Mouse (Mus musculus) liver, embryonic 11.5 days (tissue): ENCODE measurements around the gene Ubl7. TPM values are rescaled to one million over a fixed set of nuclear protein-coding genes. Genes with fewer than 3 reads are reported as not detected.

Experiments
- ATAC-seq: fragments of 200-750 bp; cut with Nextera tagmentation; replicated peaks from 2 replicates; pipeline ENCODE4 v1.8.0; 2017; ENCODE audit warnings: moderate number of reproducible peaks, mild to moderate bottlenecking, moderate TSS enrichment, moderate library complexity; ENCODE audit not compliant: low FRiP score
- DNase-seq: peaks from one replicate; pipeline ENCODE4 v3.0.0-alpha.2; 2017; ENCODE audit warnings: low spot score
- H3K27ac ChIP-seq: fragments of 300-500 bp; sonication (generic); 2 replicates; pipeline ENCODE4 v1.5.1; 2014; ENCODE audit warnings: mild to moderate bottlenecking, low read depth, low read length, control low read depth
- H3K27me3 ChIP-seq: fragments of 300-500 bp; sonication (generic); replicated peaks from 2 replicates; pipeline ENCODE4 v1.6.1; 2014; ENCODE audit warnings: low read length, mixed read lengths; ENCODE audit not compliant: control insufficient read depth, insufficient read depth
- H3K36me3 ChIP-seq: fragments of 300-500 bp; sonication (generic); 2 replicates; pipeline ENCODE4 v1.6.1; 2014; ENCODE audit warnings: mild to moderate bottlenecking, low read length, moderate library complexity, mixed read lengths; ENCODE audit not compliant: control insufficient read depth, insufficient read depth
- H3K4me1 ChIP-seq: fragments of 300-500 bp; sonication (generic); replicated peaks from 2 replicates; pipeline ENCODE4 v1.6.1; 2014; ENCODE audit warnings: low read length, mixed read lengths; ENCODE audit not compliant: control insufficient read depth, insufficient read depth
- H3K4me2 ChIP-seq: fragments of 300-500 bp; sonication (generic); 2 replicates; pipeline ENCODE4 v1.6.1; 2014; ENCODE audit warnings: mild to moderate bottlenecking, control low read depth, moderate library complexity
- H3K4me3 ChIP-seq: fragments of 300-500 bp; sonication (generic); 2 replicates; pipeline ENCODE4 v1.5.1; 2014; ENCODE audit warnings: low read depth, low read length, control low read depth
- H3K9ac ChIP-seq: fragments of 300-500 bp; sonication (generic); 2 replicates; pipeline ENCODE4 v1.6.1; 2014; ENCODE audit warnings: low read depth, low read length, control low read depth
- H3K9me3 ChIP-seq: fragments of 300-500 bp; sonication (generic); 2 replicates; pipeline ENCODE4 v1.6.1; 2016; ENCODE audit warnings: low read length, inconsistent platforms, mixed read lengths; ENCODE audit not compliant: control insufficient read depth
- WGBS: fragments of 180-500 bp; shearing (Covaris S2); extraction: QIAGEN DNeasy Blood & Tissue Kit; methylation state at CpG from one replicate; pipeline ENCODE4 v1.1.7; 2014; 5-methylcytosine and 5-hydroxymethylcytosine counted together
- polyA plus RNA-seq: library from polyadenylated mRNA; unstranded; fragments of >200 nt; fragmentation: Nextera tagmentation; extraction: Ambion mirVana; gene quantifications from 2 replicates; pipeline ENCODE4 v1.2.1, GENCODE M21; 2014

Ubl7 gene
- polyA plus RNA-seq, 1 experiment from 2014 or later, result 92.3 TPM

GRCm38 (mm10) chr9:57947381-57948030 is 36.7 kb downstream of the Ubl7 start:
- H3K4me3 ChIP-seq, result no peak overlapping the region
- ATAC-seq (no peak), DNase-seq (no peak)
- 58% methylated on average over 7 of the region's 7 CpGs for WGBS
- H3K4me1 ChIP-seq, result no peaks in the 10 kb centered on the region; the same call in 1 of the 2 replicates
- H3K4me2 ChIP-seq, result no peak overlapping the region
- H3K27ac ChIP-seq, result no peak overlapping the region
- peaks cover 39% of the 10 kb centered on the region for H3K27me3 ChIP-seq
- H3K9ac ChIP-seq, result no peak overlapping the region
- H3K36me3 ChIP-seq, result no peaks in the 10 kb centered on the region
- no peaks in the 10 kb centered on the region for H3K9me3 ChIP-seq

- Histone ChIP-seq H3K4me3 (no peak overlapping the region), H3K36me3 (no peaks in the 10 kb centered on the region), H3K27me3 (peaks cover 30% of the 10 kb centered on the region), H3K9me3 (no peaks in the 10 kb centered on the region), H3K4me2 (no peak overlapping the region), H3K27ac (no peak overlapping the region), H3K9ac (no peak overlapping the region), H3K4me1 (peaks cover under 1% of the 10 kb centered on the region; the same call in 1 of the 2 replicates)
- WGBS, result 70% methylated on average over 7 of the region's 7 CpGs
- ATAC-seq, result no peak
- no peak for DNase-seq
These were observed 37.7 kb downstream of the Ubl7 start for GRCm38 (mm10) chr9:57948333-57948931.

- WGBS, result 75% methylated on average over 8 of the region's 8 CpGs
- ATAC-seq, result no peak
These were observed 38.4 kb downstream of the Ubl7 start for GRCm38 (mm10) chr9:57949102-57949704.

GRCm38 (mm10) chr9:57949879-57950278 is 39.1 kb downstream of the Ubl7 start:
- WGBS, result 55% methylated on average over 8 of the region's 8 CpGs
- H3K36me3 ChIP-seq, result no peaks in the 10 kb centered on the region
- no peaks in the 10 kb centered on the region for H3K9me3 ChIP-seq
- no peak overlapping the region for H3K4me3 ChIP-seq
- H3K9ac ChIP-seq, result no peak overlapping the region
- H3K27ac ChIP-seq, result no peak overlapping the region
- ATAC-seq (no peak), DNase-seq (no peak)
- peaks cover 23% of the 10 kb centered on the region for H3K27me3 ChIP-seq
- H3K4me2 ChIP-seq, result no peak overlapping the region
- peaks cover 3% of the 10 kb centered on the region; the same call in 1 of the 2 replicates for H3K4me1 ChIP-seq

More at GRCm38 (mm10) chr9:57949102-57949704, 38.4 kb downstream of the Ubl7 start:
- Histone ChIP-seq H3K4me2 (no peak overlapping the region), H3K27me3 (peaks cover 24% of the 10 kb centered on the region), H3K9ac (no peak overlapping the region), H3K9me3 (no peaks in the 10 kb centered on the region), H3K4me1 (peaks cover 3% of the 10 kb centered on the region; the same call in 1 of the 2 replicates), H3K4me3 (no peak overlapping the region), H3K36me3 (no peaks in the 10 kb centered on the region), H3K27ac (no peak overlapping the region)
- DNase-seq, result no peak

GRCm38 (mm10) chr9:57950519-57950918 is 39.7 kb downstream of the Ubl7 start:
- peaks cover 23% of the 10 kb centered on the region for H3K27me3 ChIP-seq
- peaks cover 3% of the 10 kb centered on the region; the same call in 1 of the 2 replicates for H3K4me1 ChIP-seq
- WGBS, result 67% methylated on average over 9 of the region's 9 CpGs

GRCm38 (mm10) chr9:57951993-57952392 is 41.2 kb downstream of the Ubl7 start:
- Histone ChIP-seq H3K4me2 (no peak overlapping the region), H3K36me3 (no peaks in the 10 kb centered on the region), H3K9me3 (no peaks in the 10 kb centered on the region), H3K4me1 (peaks cover 3% of the 10 kb centered on the region; the same call in 1 of the 2 replicates), H3K27me3 (peaks cover 20% of the 10 kb centered on the region), H3K4me3 (no peak overlapping the region), H3K27ac (no peak overlapping the region), H3K9ac (no peak overlapping the region)
- DNase-seq (no peak), ATAC-seq (no peak)
- WGBS, result 70% methylated on average over 6 of the region's 6 CpGs

More at GRCm38 (mm10) chr9:57950519-57950918, 39.7 kb downstream of the Ubl7 start:
- H3K9ac ChIP-seq, result no peak overlapping the region
- H3K27ac ChIP-seq, result no peak overlapping the region
- no peak overlapping the region for H3K4me3 ChIP-seq
- DNase-seq (no peak), ATAC-seq (no peak)
- H3K4me2 ChIP-seq, result no peak overlapping the region
- H3K9me3 ChIP-seq, result no peaks in the 10 kb centered on the region
- no peaks in the 10 kb centered on the region for H3K36me3 ChIP-seq

- no peaks in the 10 kb centered on the region for H3K36me3 ChIP-seq
- WGBS, result 85% methylated on average over 12 of the region's 12 CpGs
- no peak overlapping the region for H3K4me2 ChIP-seq
- no peaks in the 10 kb centered on the region for H3K9me3 ChIP-seq
- no peak overlapping the region for H3K9ac ChIP-seq
- no peak overlapping the region for H3K27ac ChIP-seq
- H3K27me3 ChIP-seq, result peaks cover 12% of the 10 kb centered on the region; the same call in 1 of the 2 replicates
- no peak overlapping the region for H3K4me3 ChIP-seq
- DNase-seq, result no peak
- ATAC-seq, result no peak
- H3K4me1 ChIP-seq, result peaks cover 3% of the 10 kb centered on the region; the same call in 1 of the 2 replicates
These were observed 44.4 kb downstream of the Ubl7 start for GRCm38 (mm10) chr9:57954962-57955744.

GRCm38 (mm10) chr9:57955764-57956163 is 45.0 kb downstream of the Ubl7 start:
- Histone ChIP-seq H3K27me3 (peaks cover 8% of the 10 kb centered on the region; the same call in 1 of the 2 replicates), H3K4me2 (no peak overlapping the region), H3K36me3 (no peaks in the 10 kb centered on the region), H3K4me3 (no peak overlapping the region), H3K27ac (no peak overlapping the region), H3K9ac (no peak overlapping the region), H3K4me1 (peaks cover 3% of the 10 kb centered on the region; the same call in 1 of the 2 replicates), H3K9me3 (no peaks in the 10 kb centered on the region)
- DNase-seq (no peak), ATAC-seq (no peak)
- WGBS, result 73% methylated on average over 6 of the region's 6 CpGs
